Mouse (Mus musculus) intestine, embryonic 14.5 days (tissue): ENCODE measurements around the gene Rnf10. TPM values are rescaled to one million over a fixed set of nuclear protein-coding genes. Genes with fewer than 3 reads are reported as not detected.

Source experiments
- ATAC-seq: fragments of 200-750 bp; cut with Nextera tagmentation; replicated peaks from 2 replicates; pipeline ENCODE4 v1.8.0; 2017; ENCODE audit warnings: low read depth, moderate number of reproducible peaks, moderate TSS enrichment, moderate library complexity; ENCODE audit not compliant: low FRiP score, low TSS enrichment
- DNase-seq: peaks from one replicate; pipeline ENCODE4 v3.0.0-alpha.2; 2018; ENCODE audit warnings: low spot score
- H3K27ac ChIP-seq: fragments of 300-500 bp; sonication (generic); 2 replicates; pipeline ENCODE4 v1.5.1; 2014; ENCODE audit warnings: low read depth, mild to moderate bottlenecking, control low read depth
- H3K27me3 ChIP-seq: fragments of 300-500 bp; sonication (generic); replicated peaks from 2 replicates; pipeline ENCODE4 v1.6.1; 2014; ENCODE audit warnings: low read length, control low read depth; ENCODE audit not compliant: control insufficient read depth, insufficient read depth
- H3K36me3 ChIP-seq: fragments of 300-500 bp; sonication (generic); 2 replicates; pipeline ENCODE4 v1.6.1; 2014; ENCODE audit warnings: low read length, control low read depth; ENCODE audit not compliant: control insufficient read depth, insufficient read depth
- H3K4me1 ChIP-seq: fragments of 300-500 bp; sonication (generic); replicated peaks from 2 replicates; pipeline ENCODE4 v1.6.1; 2014; ENCODE audit warnings: low read length, control low read depth, mixed read lengths; ENCODE audit not compliant: control insufficient read depth, insufficient read depth
- H3K4me2 ChIP-seq: fragments of 300-500 bp; sonication (generic); 2 replicates; pipeline ENCODE4 v1.6.1; 2014; ENCODE audit warnings: low read length
- H3K4me3 ChIP-seq: fragments of 300-500 bp; sonication (generic); 2 replicates; pipeline ENCODE4 v1.5.1; 2014; ENCODE audit warnings: low read depth, low read length, control low read depth, mixed read lengths
- H3K9ac ChIP-seq: fragments of 300-500 bp; sonication (generic); 2 replicates; pipeline ENCODE4 v1.6.1; 2014; ENCODE audit warnings: mild to moderate bottlenecking, low read length
- H3K9me3 ChIP-seq: fragments of 300-500 bp; sonication (generic); 2 replicates; pipeline ENCODE4 v1.6.1; 2016; ENCODE audit warnings: low read length, control low read depth; ENCODE audit not compliant: control insufficient read depth
- WGBS: fragments of 180-500 bp; shearing (Covaris S2); extraction: QIAGEN DNeasy Blood & Tissue Kit; methylation state at CpG from one replicate; pipeline ENCODE4 v1.1.7; 2014; 5-methylcytosine and 5-hydroxymethylcytosine counted together
- polyA plus RNA-seq: library from polyadenylated mRNA; unstranded; fragments of >200 nt; fragmentation: Nextera tagmentation; extraction: Ambion mirVana; gene quantifications from 2 replicates; pipeline ENCODE4 v1.2.1, GENCODE M21; 2014

Gene Rnf10
- polyA plus RNA-seq, 1 experiment from 2014 or later, result 69.6 TPM

DNA sequence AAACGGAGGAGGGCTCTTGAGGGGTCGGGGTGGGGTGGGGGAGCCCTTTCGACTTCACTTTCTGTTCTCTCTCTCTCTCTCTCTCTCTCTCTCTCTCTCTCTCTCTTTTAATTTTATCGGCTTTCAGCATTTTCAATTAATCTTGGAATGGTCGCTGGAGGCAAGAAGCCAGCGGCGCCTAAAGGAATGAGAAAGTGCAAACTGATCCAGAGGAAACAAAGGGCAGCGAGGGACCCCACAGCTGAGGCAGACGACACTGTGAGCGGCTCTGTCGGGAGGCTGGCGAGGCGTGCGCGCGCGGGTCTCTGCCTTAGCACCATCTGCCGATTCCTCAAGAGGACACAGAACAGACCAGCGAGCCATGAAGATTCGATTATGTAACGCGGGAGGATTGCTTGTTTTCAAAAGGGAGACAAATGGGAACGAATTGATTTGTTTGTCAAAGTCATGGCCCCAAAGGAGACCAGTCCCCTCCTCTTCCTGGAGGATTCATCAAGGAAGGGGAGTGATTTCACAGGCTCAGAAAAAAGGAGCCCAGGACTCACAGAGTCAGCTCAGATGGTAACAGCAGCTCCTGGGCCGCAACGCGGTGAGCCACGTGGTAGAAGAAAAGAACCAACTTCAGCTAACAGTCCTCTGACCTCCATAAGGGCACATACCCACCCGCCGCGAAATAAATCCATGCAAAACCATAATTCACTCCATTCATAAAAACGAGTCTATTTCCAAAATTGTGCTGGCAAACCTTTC lies 68.0 kb downstream of the Rnf10 start:
- 2% methylated on average over 31 of the region's 31 CpGs for WGBS
- Histone ChIP-seq H3K4me3 (peak overlapping the region; percentile 27), H3K27ac (peak overlapping the region; percentile 22; the same call in 1 of the 2 replicates), H3K9me3 (no peaks in the 10 kb centered on the region), H3K27me3 (peaks cover 5% of the 10 kb centered on the region; the same call in 1 of the 2 replicates), H3K9ac (peak overlapping the region; percentile 48), H3K4me1 (peaks cover 16% of the 10 kb centered on the region; the same call in 1 of the 2 replicates), H3K4me2 (peak overlapping the region; percentile 55), H3K36me3 (no peaks in the 10 kb centered on the region)
- DNase-seq (peak; percentile 79), ATAC-seq (peak; percentile 85)

DNA sequence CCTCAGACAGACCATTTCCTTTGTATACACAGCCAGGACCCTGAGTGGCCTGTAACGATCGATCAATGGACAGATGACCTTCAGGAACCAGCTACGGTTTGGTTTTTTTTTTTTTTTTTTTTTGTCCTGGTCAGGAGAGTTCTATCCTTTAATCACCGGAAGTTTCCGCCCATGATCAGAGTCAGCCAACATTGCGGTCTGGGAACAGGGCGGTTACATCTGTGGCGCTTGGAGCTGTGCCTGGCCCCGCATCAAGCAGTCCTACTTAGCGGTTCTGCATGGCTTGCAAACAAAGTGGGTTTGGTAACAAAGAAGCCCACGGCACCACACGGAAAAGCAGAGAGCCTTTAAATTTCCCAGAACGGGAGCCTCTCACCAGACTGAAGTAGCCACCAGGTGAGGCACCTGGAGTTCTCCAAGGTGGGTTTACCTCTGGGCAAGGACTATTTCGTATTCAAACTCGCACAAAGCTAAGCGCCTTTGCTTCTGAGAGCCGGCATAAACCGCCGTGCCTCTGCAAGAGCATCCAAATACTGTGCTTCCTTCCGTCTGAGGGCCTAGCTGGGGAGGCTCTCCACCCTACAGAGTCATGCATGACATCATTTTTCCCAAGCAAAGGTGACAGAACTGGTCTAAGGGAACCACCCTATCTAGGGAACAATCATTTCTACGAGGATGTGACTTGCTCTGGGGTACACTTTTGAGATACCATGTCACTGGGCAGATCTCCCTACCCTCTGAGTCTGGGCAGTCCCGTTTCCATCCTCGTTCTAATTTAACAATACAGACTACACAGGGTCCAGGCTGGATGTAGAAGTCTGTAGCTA lies 68.8 kb downstream of the Rnf10 start:
- H3K4me1 ChIP-seq, result peaks cover 16% of the 10 kb centered on the region; the same call in 1 of the 2 replicates
- no peaks in the 10 kb centered on the region for H3K36me3 ChIP-seq
- ATAC-seq (no peak; the same call in 1 of the 2 replicates), DNase-seq (no peak)
- WGBS, result 14% methylated on average over 23 of the region's 23 CpGs
- peaks cover 5% of the 10 kb centered on the region; the same call in 1 of the 2 replicates for H3K27me3 ChIP-seq
- peak overlapping the region; percentile 55 for H3K4me2 ChIP-seq
- H3K9ac ChIP-seq, result peak overlapping the region; percentile 48
- H3K4me3 ChIP-seq, result peak overlapping the region; percentile 27
- H3K27ac ChIP-seq, result 0 out of 2 replicates have a peak overlapping the region, but pooled peaks have one; percentile 22
- H3K9me3 ChIP-seq, result no peaks in the 10 kb centered on the region

DNA sequence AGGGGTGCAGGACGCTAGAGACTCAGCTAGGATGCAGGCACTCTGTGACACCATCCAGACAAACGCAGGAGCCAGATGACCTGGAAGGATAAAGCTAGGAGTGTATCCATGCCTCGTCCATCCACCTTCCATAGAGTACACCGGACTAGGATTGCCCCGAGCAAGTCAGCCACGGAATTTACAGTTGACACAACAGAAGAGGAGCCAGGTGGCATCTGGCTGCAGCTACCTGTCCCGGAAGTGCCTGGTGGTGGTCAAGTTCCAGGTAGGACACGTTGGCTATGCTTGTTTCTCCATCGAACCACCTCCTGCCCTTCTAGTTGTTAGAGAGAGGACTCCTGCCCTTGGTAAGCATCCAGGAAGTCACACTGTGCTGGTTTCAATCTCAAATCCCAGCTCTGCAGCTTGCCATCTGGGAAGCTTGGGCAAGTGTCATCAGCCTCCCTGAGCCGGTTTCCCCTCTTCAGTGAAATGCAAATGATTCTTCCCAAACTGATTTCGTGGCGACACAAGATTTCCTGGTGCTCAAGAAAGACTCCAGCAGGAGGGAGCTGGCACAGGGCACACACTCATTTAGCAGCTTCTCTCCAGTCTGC lies 78.0 kb downstream of the Rnf10 start:
- Histone ChIP-seq H3K27me3 (peaks cover 56% of the 10 kb centered on the region), H3K4me1 (peaks cover 7% of the 10 kb centered on the region), H3K27ac (no peak overlapping the region), H3K36me3 (no peaks in the 10 kb centered on the region), H3K4me3 (peak overlapping the region; percentile 52), H3K9me3 (no peaks in the 10 kb centered on the region), H3K9ac (no peak overlapping the region), H3K4me2 (peak overlapping the region; percentile 100)
- ATAC-seq (no peak; the same call in 1 of the 2 replicates), DNase-seq (no peak)
- WGBS, result 5% methylated on average over 12 of the region's 12 CpGs

DNA sequence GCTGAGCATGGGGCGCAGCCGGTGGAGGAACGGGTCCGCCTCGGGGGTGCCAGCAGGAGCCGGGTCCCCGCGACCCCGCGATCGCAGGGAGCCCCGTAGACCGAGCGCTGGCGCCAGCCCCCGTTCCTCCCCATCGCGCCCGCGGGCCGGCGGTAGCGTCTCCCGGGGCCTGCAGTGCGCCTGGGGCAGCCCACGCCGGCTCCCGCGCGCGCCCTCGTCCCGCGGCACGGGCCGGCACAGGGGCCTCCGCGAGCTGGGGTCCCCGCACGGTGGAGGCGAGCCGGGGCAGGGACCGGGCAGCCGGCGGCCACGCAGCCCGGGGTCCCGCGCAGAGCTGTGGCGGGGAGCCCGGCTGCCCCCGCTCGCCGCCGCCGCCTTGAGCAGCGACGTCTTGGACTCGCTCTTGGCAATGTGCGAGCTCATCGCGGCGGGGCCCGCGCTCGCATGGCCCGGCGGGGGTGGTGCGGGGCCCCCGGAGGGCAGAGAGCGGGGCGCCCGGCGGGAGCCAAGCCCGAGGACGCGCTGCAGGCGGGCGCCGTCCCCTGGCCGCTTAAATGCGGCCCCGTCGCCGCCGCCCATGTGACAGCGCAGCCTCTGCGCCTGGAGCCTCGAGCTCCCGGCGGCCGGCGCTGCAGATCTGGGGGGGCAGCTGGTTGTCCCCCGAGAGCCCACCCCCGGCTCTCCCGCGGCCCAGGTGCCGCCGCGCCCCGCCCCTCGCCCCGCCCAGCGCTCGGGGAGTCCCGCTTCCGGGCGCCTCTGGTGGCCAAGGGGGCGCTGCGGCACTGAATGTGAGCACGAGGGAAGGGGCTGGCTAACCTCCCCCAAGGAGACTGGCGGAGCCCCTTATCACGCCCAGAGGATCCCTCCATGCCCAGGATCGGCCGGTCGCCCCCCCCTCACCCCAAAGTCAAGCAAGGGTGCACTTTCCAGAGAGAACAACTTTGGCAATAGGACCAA lies 78.8 kb downstream of the Rnf10 start, which contains the start of gene Cabp1:
Cabp1 (minus strand) TSS at position 713 of the 957 bp plus-strand sequence.
- Histone ChIP-seq H3K36me3 (no peaks in the 10 kb centered on the region), H3K9ac (peak within 1 kb of the TSS; percentile 23; the same call in 1 of the 2 replicates), H3K4me2 (peak within 1 kb of the TSS; percentile 100), H3K27ac (no peak within 1 kb of the TSS), H3K4me3 (peak within 1 kb of the TSS; percentile 52), H3K27me3 (peaks cover 59% of the 10 kb centered on the region), H3K9me3 (no peaks in the 10 kb centered on the region), H3K4me1 (peaks cover 7% of the 10 kb centered on the region)
- ATAC-seq, result peak; percentile 41; the same call in 1 of the 2 replicates
- DNase-seq, result peak; percentile 83
- WGBS, result under 1% methylated on average over 105 of the region's 116 CpGs

DNA sequence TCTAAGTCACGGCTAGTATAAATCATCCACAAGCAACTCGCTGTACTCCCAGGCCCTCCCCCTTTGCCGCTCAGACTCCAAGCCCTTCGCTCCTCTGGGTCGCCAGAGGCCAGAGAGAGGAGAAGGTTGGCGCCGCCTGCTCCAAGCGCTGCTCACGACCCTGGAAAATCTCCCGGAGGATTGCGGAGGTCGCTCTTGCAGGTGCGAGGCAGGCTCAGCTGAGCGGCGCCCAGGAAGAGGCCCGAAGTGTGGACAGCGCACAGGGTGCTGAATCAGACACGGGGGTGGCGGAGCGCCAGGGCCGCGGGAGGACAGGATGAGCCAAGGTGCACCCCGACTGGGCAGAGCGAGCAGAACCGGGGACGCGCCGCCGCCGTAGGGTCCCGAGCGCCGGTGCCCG lies 79.5 kb downstream of the Rnf10 start:
- H3K4me1 ChIP-seq, result peaks cover 7% of the 10 kb centered on the region
- peaks cover 59% of the 10 kb centered on the region for H3K27me3 ChIP-seq
- peak overlapping the region; percentile 52 for H3K4me3 ChIP-seq
- H3K9me3 ChIP-seq, result no peaks in the 10 kb centered on the region
- no peak overlapping the region; the same call in 1 of the 2 replicates for H3K9ac ChIP-seq
- H3K4me2 ChIP-seq, result peak overlapping the region; percentile 100
- DNase-seq (peak; percentile 87), ATAC-seq (peak; percentile 18; the same call in 1 of the 2 replicates)
- H3K36me3 ChIP-seq, result no peaks in the 10 kb centered on the region
- H3K27ac ChIP-seq, result no peak overlapping the region
- WGBS, result under 1% methylated on average over 34 of the region's 34 CpGs

DNA sequence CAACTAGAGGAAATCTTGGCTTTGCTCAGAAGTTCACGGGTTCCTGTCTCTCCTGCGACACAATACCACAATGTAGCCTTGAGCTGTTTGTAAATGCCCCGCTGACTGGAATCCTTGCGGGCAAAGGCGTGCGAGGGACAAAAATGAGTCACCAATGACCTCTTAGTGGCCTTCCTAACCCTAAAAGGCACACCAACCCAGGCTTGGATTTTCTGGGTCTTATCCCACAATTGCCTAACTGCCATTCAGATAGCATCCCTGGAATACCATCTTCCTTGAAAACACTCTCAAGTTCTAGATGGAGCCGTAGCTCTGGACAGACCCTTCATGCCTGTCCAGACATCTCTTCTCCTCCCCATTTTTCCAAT lies 79.9 kb downstream of the Rnf10 start:
- Histone ChIP-seq H3K9ac (no peak overlapping the region), H3K36me3 (no peaks in the 10 kb centered on the region), H3K27ac (no peak overlapping the region), H3K27me3 (peaks cover 60% of the 10 kb centered on the region), H3K9me3 (no peaks in the 10 kb centered on the region), H3K4me1 (peaks cover 7% of the 10 kb centered on the region), H3K4me3 (peak overlapping the region; percentile 52), H3K4me2 (peak overlapping the region; percentile 100)
- WGBS, result 16% methylated on average over 7 of the region's 7 CpGs
- ATAC-seq (no peak), DNase-seq (no peak)

DNA sequence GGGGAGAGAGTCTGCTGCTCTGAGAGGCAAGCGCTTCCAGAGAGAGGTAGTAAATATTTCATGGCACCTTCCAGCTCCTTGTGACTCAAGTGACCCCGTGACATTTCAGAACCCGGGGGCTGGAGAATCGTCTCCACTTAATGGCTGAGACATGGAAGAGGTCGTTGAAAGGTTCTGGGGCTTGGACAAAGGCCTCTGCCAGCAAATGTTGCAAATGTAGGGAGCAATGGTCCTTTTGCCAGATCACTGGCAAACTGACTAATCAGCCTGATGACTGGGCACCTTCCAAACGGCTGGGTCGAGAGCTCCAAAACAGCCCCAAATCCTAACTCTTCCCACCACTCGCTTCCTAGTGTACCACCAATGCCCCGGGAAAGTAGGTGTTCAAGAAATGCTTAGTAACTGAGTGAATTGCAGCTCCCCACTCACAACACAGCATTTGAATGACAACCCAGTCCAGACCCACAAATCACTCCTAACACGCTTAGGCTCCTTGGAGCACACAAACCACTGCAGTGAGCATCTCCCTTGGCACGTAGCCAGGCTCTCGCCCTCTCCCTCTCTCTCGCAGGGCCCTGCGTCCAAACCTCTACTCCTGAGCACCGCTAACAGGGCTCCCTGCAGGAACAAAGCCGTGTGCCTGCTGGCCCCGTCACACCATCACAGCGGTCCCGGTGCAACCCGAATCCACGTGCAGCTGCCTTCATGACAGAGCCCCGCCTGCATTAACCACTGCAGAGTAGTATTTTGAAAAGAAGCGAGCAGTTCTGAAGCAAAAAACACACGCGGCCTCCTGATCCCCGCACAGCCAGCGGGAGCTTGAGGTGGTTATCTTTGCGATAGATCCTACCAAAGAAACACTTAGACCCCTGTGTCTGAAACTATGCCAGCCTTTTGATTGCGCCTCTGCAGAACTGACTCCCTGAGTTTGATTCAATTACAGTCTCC lies 80.5 kb downstream of the Rnf10 start:
- Histone ChIP-seq H3K36me3 (no peaks in the 10 kb centered on the region), H3K27me3 (peaks cover 63% of the 10 kb centered on the region), H3K9me3 (no peaks in the 10 kb centered on the region), H3K4me1 (peaks cover 12% of the 10 kb centered on the region), H3K9ac (no peak overlapping the region), H3K27ac (no peak overlapping the region), H3K4me2 (peak overlapping the region; percentile 7; the same call in 1 of the 2 replicates), H3K4me3 (no peak overlapping the region)
- DNase-seq (no peak), ATAC-seq (no peak)
- 9% methylated on average over 29 of the region's 29 CpGs for WGBS
